Mouse (Mus musculus) midbrain, embryonic 16.5 days (tissue): Measurements from ENCODE around the gene Greb1. TPM values are rescaled to one million over a fixed set of nuclear protein-coding genes. Genes with fewer than 3 reads are reported as not detected.
A peak's percentile ranks its signal among the peaks of the same experiment; 100 is the strongest.

Source experiments
- ATAC-seq: fragments of 200-750 bp; cut with Nextera tagmentation; 2 replicates; pipeline ENCODE4 v1.8.0; 2017; ENCODE audit warnings: moderate TSS enrichment
- H3K27ac ChIP-seq: fragments of 300-500 bp; sonication (generic); 2 replicates; pipeline ENCODE4 v1.5.1; 2014; ENCODE audit warnings: mild to moderate bottlenecking, low read length, mixed read lengths
- H3K27me3 ChIP-seq: fragments of 300-500 bp; sonication (generic); 2 replicates; pipeline ENCODE4 v1.6.1; 2014; ENCODE audit warnings: low read depth, low read length, mixed read lengths; ENCODE audit not compliant: control insufficient read depth, insufficient read depth
- H3K36me3 ChIP-seq: fragments of 300-500 bp; sonication (generic); 2 replicates; pipeline ENCODE4 v1.6.1; 2014; ENCODE audit warnings: mild to moderate bottlenecking, low read length, moderate library complexity, mixed read lengths; ENCODE audit not compliant: control insufficient read depth, insufficient read depth
- H3K4me1 ChIP-seq: fragments of 300-500 bp; sonication (generic); 2 replicates; pipeline ENCODE4 v1.6.1; 2014; ENCODE audit warnings: mild to moderate bottlenecking, low read length, mixed read lengths; ENCODE audit not compliant: control insufficient read depth, insufficient read depth
- H3K4me2 ChIP-seq: fragments of 300-500 bp; sonication (generic); 2 replicates; pipeline ENCODE4 v1.6.1; 2014; ENCODE audit warnings: mild to moderate bottlenecking, low read length, mixed read lengths
- H3K4me3 ChIP-seq: fragments of 300-500 bp; sonication (generic); 2 replicates; pipeline ENCODE4 v1.5.1; 2014; ENCODE audit warnings: low read depth, mild to moderate bottlenecking, low read length, moderate library complexity, mixed read lengths
- H3K9ac ChIP-seq: fragments of 300-500 bp; sonication (generic); 2 replicates; pipeline ENCODE4 v1.6.1; 2014; ENCODE audit warnings: low read depth, low read length, mixed read lengths
- H3K9me3 ChIP-seq: fragments of 300-500 bp; sonication (generic); replicated peaks from 2 replicates; pipeline ENCODE4 v1.6.1; 2014; ENCODE audit warnings: mild to moderate bottlenecking, low read length, mixed read lengths; ENCODE audit not compliant: control insufficient read depth, poor library complexity, severe bottlenecking
- WGBS: fragments of 180-500 bp; shearing (Covaris S2); extraction: QIAGEN DNeasy Blood & Tissue Kit; methylation state at CpG from one replicate; pipeline ENCODE4 v1.1.7; 2014; 5-methylcytosine and 5-hydroxymethylcytosine counted together
- polyA plus RNA-seq: library from polyadenylated mRNA; unstranded; fragments of >200 nt; fragmentation: Nextera tagmentation; extraction: Ambion mirVana; gene quantifications from 2 replicates; pipeline ENCODE4 v1.2.1, GENCODE M21; 2015

Greb1 gene
- polyA plus RNA-seq, 1 experiment from 2014 or later: 0.98 TPM

DNA sequence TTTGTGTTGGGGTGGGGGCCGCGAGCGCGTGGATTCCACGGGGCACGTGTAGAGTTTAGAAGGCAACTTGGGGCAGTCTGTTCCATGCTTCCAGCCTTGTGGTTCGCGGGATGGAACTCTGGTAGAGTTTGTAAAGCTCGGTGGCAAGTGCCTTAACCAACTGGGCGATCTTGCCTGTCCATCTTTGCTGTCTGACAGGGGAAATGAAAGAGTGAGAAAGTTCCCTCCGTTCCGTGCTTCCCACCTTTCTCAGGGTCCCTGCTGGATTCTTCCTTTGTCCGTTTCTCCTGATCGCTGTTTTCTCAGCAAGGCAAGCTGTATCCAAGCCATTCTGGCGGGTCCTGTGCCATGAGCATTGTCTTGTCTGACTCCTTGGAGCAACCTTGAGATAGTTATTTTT, 10.8 kb upstream of the Greb1 start:
- no peaks in the 10 kb centered on the region for H3K9me3 ChIP-seq
- H3K4me2 ChIP-seq: peak overlapping the region; percentile 87
- ATAC-seq: peak; percentile 40
- peak overlapping the region; percentile 81 for H3K4me3 ChIP-seq
- H3K9ac ChIP-seq: peak overlapping the region; percentile 91
- no peaks in the 10 kb centered on the region for H3K27me3 ChIP-seq
- WGBS: 5% methylated on average over 15 of the region's 15 CpGs
- H3K27ac ChIP-seq: no peak overlapping the region
- H3K36me3 ChIP-seq: 0 out of 2 replicates have a peak, but pooled peaks cover under 1% of the 10 kb centered on the region
- H3K4me1 ChIP-seq: peaks cover 17% of the 10 kb centered on the region

DNA sequence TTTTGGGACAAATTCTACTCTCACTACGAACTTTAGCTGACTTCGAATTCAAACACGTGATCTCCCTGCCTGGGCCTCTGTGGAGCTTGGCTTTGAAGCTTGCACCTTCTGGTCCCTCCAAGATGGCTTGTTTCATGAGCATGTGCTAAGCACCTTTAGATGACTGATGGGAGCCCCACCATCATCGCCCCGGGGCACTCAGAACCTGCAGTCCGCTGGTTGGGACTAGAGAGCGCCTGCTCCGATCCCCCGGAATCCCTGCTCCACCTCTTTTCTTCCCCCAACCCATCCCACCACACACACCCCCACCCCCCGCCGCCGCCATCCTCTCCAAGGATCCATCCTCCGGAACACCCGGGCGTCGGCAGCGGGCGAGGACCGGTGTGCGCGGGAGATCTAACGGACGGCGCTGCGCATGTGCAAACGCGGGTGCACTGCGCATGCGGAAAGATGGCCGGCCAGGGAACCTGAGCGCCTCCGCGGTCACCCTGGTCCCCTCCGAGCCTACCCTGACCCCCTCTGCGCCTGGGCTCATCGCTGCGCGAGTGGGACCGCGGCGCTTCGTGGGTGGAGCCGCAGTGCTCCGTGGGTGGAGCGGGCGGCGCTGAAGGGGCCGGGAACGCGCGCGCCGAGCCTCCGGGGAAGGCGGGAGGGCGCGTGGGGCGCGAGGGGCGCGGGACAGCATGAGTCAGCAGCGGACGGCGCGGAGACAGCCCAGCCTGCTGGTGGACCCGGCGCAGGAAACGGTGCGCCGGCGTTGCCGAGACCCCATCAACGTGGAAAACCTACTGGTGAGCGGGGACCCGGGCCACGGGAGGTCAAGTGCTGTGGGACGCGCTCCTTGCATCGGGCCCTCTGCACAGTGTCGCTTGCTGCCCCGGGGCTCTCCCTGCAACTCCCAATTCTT, 10.1 kb upstream of the Greb1 start, which contains the start of gene E2f6:
E2f6 (plus strand) TSS at position 439 of the 907 bp plus-strand sequence.
- 5% methylated on average over 74 of the region's 81 CpGs for WGBS
- ATAC-seq: peak; percentile 88
- H3K4me3 ChIP-seq: peak within 1 kb of the TSS; percentile 81
- H3K4me1 ChIP-seq: peaks cover 17% of the 10 kb centered on the region
- no peaks in the 10 kb centered on the region for H3K9me3 ChIP-seq
- peak within 1 kb of the TSS; percentile 75 for H3K27ac ChIP-seq
- peak within 1 kb of the TSS; percentile 91 for H3K9ac ChIP-seq
- H3K27me3 ChIP-seq: no peaks in the 10 kb centered on the region
- H3K36me3 ChIP-seq: no peaks in the 10 kb centered on the region
- peak within 1 kb of the TSS; percentile 87 for H3K4me2 ChIP-seq

DNA sequence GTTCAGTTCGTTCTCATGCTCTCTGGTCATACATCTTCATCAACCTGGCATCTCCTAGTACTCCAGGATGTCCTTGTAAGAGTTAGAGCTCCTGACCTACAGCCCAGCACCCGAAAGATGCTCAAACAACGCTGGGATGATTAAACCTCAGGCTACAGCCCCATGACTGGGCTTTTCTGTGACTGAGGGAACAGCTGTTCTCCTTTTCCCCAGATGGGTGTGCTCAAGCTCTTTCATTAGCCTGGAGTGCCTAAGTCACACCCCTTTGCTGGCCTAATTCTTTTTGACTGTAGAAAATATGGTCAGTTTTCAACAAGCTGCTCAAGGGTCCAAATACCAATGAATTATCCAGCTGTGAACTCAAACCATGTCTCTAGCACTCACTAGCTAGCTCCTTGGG, 7.4 kb upstream of the Greb1 start:
- no peaks in the 10 kb centered on the region for H3K27me3 ChIP-seq
- H3K4me2 ChIP-seq: no peak overlapping the region
- no peaks in the 10 kb centered on the region for H3K36me3 ChIP-seq
- H3K9me3 ChIP-seq: no peaks in the 10 kb centered on the region
- ATAC-seq: no peak
- H3K9ac ChIP-seq: no peak overlapping the region
- peaks cover 16% of the 10 kb centered on the region for H3K4me1 ChIP-seq
- no peak overlapping the region for H3K27ac ChIP-seq
- H3K4me3 ChIP-seq: no peak overlapping the region
- WGBS: 45% methylated on average over 3 of the region's 3 CpGs

DNA sequence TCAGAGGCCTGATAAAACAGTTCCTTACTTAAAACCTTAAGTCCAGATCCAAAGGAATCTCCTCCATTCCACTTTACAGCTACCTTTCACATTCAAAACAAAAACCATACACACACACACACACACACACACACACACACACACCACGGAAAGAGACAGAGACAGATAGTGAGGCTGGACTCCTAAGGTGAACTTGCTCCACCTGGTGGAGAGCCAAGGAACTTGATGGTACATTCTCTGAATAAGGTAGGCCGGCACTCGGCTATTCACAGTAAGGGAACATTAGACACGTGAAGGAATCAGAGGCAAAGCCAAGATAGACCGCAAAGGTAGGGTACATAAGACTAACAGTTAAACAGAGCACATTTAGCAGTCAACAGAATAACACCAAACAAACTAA, 4.8 kb upstream of the Greb1 start:
- WGBS: 3% methylated on average over 5 of the region's 5 CpGs

GRCm38 (mm10) chr12:16803956-16804430, 3.3 kb upstream of the Greb1 start:
- 11% methylated on average over 5 of the region's 5 CpGs for WGBS
- Histone ChIP-seq H3K36me3 (no peaks in the 10 kb centered on the region), H3K4me2 (no peak overlapping the region), H3K4me3 (no peak overlapping the region), H3K9ac (no peak overlapping the region), H3K27me3 (no peaks in the 10 kb centered on the region), H3K9me3 (no peaks in the 10 kb centered on the region), H3K4me1 (peaks cover 4% of the 10 kb centered on the region; the same call in 1 of the 2 replicates), H3K27ac (no peak overlapping the region)
- ATAC-seq: no peak

More for the DNA sequence above, 4.8 kb upstream of the Greb1 start:
- Histone ChIP-seq H3K4me3 (no peak overlapping the region), H3K27ac (no peak overlapping the region), H3K9me3 (no peaks in the 10 kb centered on the region), H3K27me3 (no peaks in the 10 kb centered on the region), H3K4me2 (no peak overlapping the region), H3K36me3 (no peaks in the 10 kb centered on the region), H3K9ac (no peak overlapping the region), H3K4me1 (no peaks in the 10 kb centered on the region)
- ATAC-seq: peak; percentile 67

DNA sequence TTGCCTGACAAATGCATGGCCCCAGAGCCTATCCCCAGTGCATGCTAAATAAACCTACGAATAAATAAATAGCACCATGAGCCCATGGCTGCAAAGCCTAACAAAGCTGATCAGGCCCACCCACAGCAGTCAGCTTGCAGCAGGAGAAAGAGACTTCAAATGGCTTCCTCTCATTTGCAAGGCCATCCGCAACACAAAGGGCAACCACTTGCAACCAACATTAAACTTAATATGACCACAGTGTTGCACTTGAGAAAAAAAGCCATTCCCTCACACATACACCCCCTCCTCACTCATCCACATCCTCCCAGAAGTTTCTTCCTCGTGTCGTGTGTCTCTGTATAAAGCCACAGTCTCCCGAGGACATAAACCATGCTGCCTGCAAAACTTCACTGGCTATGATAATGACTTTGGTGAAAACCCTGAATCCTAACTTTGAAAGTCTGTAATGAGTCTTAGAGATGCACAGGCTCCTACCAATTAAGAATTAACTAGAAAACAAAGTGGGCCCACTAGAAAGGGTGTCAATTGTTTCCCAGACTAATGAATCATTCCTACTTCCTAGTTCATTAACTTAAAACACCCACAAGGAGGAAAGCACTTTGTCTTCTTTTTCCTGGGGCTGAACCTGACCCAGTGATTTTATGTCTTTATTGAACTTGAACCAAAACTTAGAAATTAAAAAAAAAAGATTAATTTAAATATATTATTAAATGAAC, 2.7 kb upstream of the Greb1 start:
- H3K27me3 ChIP-seq: no peaks in the 10 kb centered on the region
- WGBS: 15% methylated on average over 5 of the region's 5 CpGs
- ATAC-seq: no peak
- H3K4me3 ChIP-seq: no peak overlapping the region
- no peaks in the 10 kb centered on the region for H3K36me3 ChIP-seq
- H3K27ac ChIP-seq: no peak overlapping the region
- no peaks in the 10 kb centered on the region for H3K9me3 ChIP-seq
- no peak overlapping the region for H3K4me2 ChIP-seq
- peaks cover 4% of the 10 kb centered on the region; the same call in 1 of the 2 replicates for H3K4me1 ChIP-seq
- no peak overlapping the region for H3K9ac ChIP-seq

DNA sequence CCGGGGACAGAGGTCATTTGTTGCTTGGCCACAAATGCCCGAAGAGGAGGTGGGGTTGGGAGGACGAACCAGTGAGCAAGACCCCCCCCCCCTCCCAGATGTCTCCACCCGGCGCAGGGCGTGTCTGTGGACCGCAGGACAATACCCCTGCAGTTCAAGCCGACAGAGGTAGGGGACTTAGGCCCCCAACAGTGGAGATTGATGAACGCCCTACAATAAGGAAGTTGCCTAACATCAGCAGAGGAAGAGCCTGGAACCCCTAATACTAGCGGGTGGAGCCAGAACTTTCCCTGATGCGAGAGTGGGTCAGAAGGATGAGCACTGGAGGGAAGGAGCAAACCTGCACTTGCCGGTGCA, 251 bp upstream of the Greb1 start:
- Histone ChIP-seq H3K9me3 (no peaks in the 10 kb centered on the region), H3K27me3 (no peaks in the 10 kb centered on the region), H3K9ac (peak overlapping the region; percentile 76), H3K27ac (no peak overlapping the region), H3K4me1 (peaks cover 4% of the 10 kb centered on the region; the same call in 1 of the 2 replicates), H3K4me3 (peak overlapping the region; percentile 67), H3K4me2 (peak overlapping the region; percentile 97), H3K36me3 (no peaks in the 10 kb centered on the region)
- ATAC-seq: peak; percentile 51
- 0% methylated on average over 12 of the region's 12 CpGs for WGBS

DNA sequence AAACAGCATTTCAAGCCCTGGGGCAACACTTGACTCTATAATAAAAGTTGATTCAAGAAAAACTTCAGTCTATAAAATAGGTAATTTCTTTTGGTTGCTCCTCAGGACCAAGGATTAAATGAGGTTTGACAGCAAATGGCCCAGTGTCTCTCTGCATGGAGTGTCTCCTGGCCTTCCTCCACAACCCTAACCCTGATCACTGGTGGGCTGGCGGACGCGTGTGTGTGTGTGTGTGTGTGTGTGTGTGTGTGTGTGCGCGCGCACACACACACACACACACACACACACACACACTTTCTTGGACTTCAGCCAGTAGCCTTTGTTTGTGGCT, 793 bp downstream of the Greb1 start:
- Histone ChIP-seq H3K4me1 (peaks cover 4% of the 10 kb centered on the region; the same call in 1 of the 2 replicates), H3K4me2 (peak overlapping the region; percentile 97), H3K27ac (no peak overlapping the region), H3K9ac (no peak overlapping the region; the same call in 1 of the 2 replicates), H3K4me3 (peak overlapping the region; percentile 67), H3K36me3 (no peaks in the 10 kb centered on the region), H3K27me3 (no peaks in the 10 kb centered on the region), H3K9me3 (no peaks in the 10 kb centered on the region)
- WGBS: 4% methylated on average over 6 of the region's 6 CpGs
- peak; percentile 33; the same call in 1 of the 2 replicates for ATAC-seq

- no peaks in the 10 kb centered on the region for H3K27me3 ChIP-seq
- no peak overlapping the region for H3K4me3 ChIP-seq
- no peak overlapping the region for H3K9ac ChIP-seq
- no peak overlapping the region for H3K27ac ChIP-seq
- 39% methylated on average over 3 of the region's 3 CpGs for WGBS
- ATAC-seq: no peak
- peaks cover 4% of the 10 kb centered on the region; the same call in 1 of the 2 replicates for H3K4me1 ChIP-seq
- H3K9me3 ChIP-seq: no peaks in the 10 kb centered on the region
- H3K4me2 ChIP-seq: no peak overlapping the region
- H3K36me3 ChIP-seq: no peaks in the 10 kb centered on the region
Observed at GRCm38 (mm10) chr12:16798894-16799293, 1.8 kb downstream of the Greb1 start.
